Mouse (Mus musculus) forebrain, embryonic 16.5 days (tissue): ENCODE measurements around the gene Ccdc162. TPM values are rescaled to one million over a fixed set of nuclear protein-coding genes. Genes with fewer than 3 reads are reported as not detected.
A peak's percentile ranks its signal among the peaks of the same experiment; 100 is the strongest.

Experiments used
- ATAC-seq: fragments of 200-750 bp; cut with Nextera tagmentation; 2 replicates; pipeline ENCODE4 v1.8.0; 2017; ENCODE audit warnings: mild to moderate bottlenecking, moderate library complexity
- H3K27ac ChIP-seq: fragments of 300-500 bp; sonication (generic); 2 replicates; pipeline ENCODE4 v1.5.1; 2014; ENCODE audit warnings: low read length, control low read depth
- H3K27me3 ChIP-seq: fragments of 300-500 bp; sonication (generic); replicated peaks from 2 replicates; pipeline ENCODE4 v1.6.1; 2014; ENCODE audit warnings: low read length; ENCODE audit not compliant: control insufficient read depth, insufficient read depth
- H3K36me3 ChIP-seq: fragments of 300-500 bp; sonication (generic); 2 replicates; pipeline ENCODE4 v1.6.1; 2014; ENCODE audit not compliant: control insufficient read depth, insufficient read depth
- H3K4me1 ChIP-seq: fragments of 300-500 bp; sonication (generic); replicated peaks from 2 replicates; pipeline ENCODE4 v1.6.1; 2014; ENCODE audit warnings: low read length; ENCODE audit not compliant: control insufficient read depth, insufficient read depth
- H3K4me2 ChIP-seq: fragments of 300-500 bp; sonication (generic); 2 replicates; pipeline ENCODE4 v1.6.1; 2014; ENCODE audit warnings: mild to moderate bottlenecking, low read length, control low read depth
- H3K4me3 ChIP-seq: fragments of 300-500 bp; sonication (generic); replicated peaks from 2 replicates; pipeline ENCODE4 v1.5.1; 2014; ENCODE audit warnings: mild to moderate bottlenecking, low read length, control low read depth
- H3K9ac ChIP-seq: fragments of 300-500 bp; sonication (generic); replicated peaks from 2 replicates; pipeline ENCODE4 v1.6.1; 2014; ENCODE audit warnings: low read depth, low read length, control low read depth
- H3K9me3 ChIP-seq: fragments of 300-500 bp; sonication (generic); 2 replicates; pipeline ENCODE4 v1.6.1; 2016; ENCODE audit warnings: low read length; ENCODE audit not compliant: control insufficient read depth
- WGBS: fragments of 180-500 bp; shearing (Covaris S2); extraction: QIAGEN DNeasy Blood & Tissue Kit; methylation state at CpG from one replicate; pipeline ENCODE4 v1.1.7; 2014; 5-methylcytosine and 5-hydroxymethylcytosine counted together
- polyA plus RNA-seq: library from polyadenylated mRNA; unstranded; fragments of >200 nt; fragmentation: Nextera tagmentation; extraction: Ambion mirVana; gene quantifications from 2 replicates; pipeline ENCODE4 v1.2.1, GENCODE M21; 2015

The Ccdc162 gene
- polyA plus RNA-seq, 1 experiment from 2014 or later: 0.44 TPM

GRCm38 (mm10) chr10:41558401-41558800 lies 158.0 kb downstream of the Ccdc162 start:
- H3K9me3 ChIP-seq: peaks cover 5% of the 10 kb centered on the region; the same call in 1 of the 2 replicates
- no peak for ATAC-seq

GRCm38 (mm10) chr10:41555081-41555480 lies 161.4 kb downstream of the Ccdc162 start:
- no peaks in the 10 kb centered on the region for H3K36me3 ChIP-seq
- no peak for ATAC-seq
- H3K27ac ChIP-seq: no peak overlapping the region
- no peak overlapping the region for H3K4me3 ChIP-seq
- peaks cover 6% of the 10 kb centered on the region for H3K4me1 ChIP-seq
- WGBS: 84% methylated on average over 3 of the region's 3 CpGs
- no peaks in the 10 kb centered on the region; the same call in 1 of the 2 replicates for H3K9me3 ChIP-seq
- no peaks in the 10 kb centered on the region for H3K27me3 ChIP-seq
- no peak overlapping the region for H3K9ac ChIP-seq
- no peak overlapping the region for H3K4me2 ChIP-seq

More at GRCm38 (mm10) chr10:41558401-41558800, 158.0 kb downstream of the Ccdc162 start:
- Histone ChIP-seq H3K4me3 (no peak overlapping the region), H3K27ac (no peak overlapping the region), H3K36me3 (no peaks in the 10 kb centered on the region), H3K4me2 (no peak overlapping the region), H3K9ac (no peak overlapping the region), H3K27me3 (no peaks in the 10 kb centered on the region), H3K4me1 (peaks cover 2% of the 10 kb centered on the region; the same call in 1 of the 2 replicates)
- WGBS: 97% methylated on average over 1 of the region's 1 CpGs

- Histone ChIP-seq H3K9me3 (peaks cover 5% of the 10 kb centered on the region), H3K4me1 (peaks cover 6% of the 10 kb centered on the region), H3K36me3 (no peaks in the 10 kb centered on the region), H3K4me2 (no peak overlapping the region), H3K9ac (no peak overlapping the region), H3K4me3 (no peak overlapping the region), H3K27ac (no peak overlapping the region), H3K27me3 (no peaks in the 10 kb centered on the region)
- ATAC-seq: no peak
- WGBS: 62% methylated on average over 4 of the region's 4 CpGs
These were observed 162.7 kb downstream of the Ccdc162 start for GRCm38 (mm10) chr10:41553711-41554110.

GRCm38 (mm10) chr10:41552847-41553589 lies 163.4 kb downstream of the Ccdc162 start:
- peaks cover 5% of the 10 kb centered on the region for H3K9me3 ChIP-seq
- WGBS: 25% methylated on average over 14 of the region's 14 CpGs
- no peak overlapping the region for H3K27ac ChIP-seq
- ATAC-seq: peak; percentile 54; the same call in 1 of the 2 replicates
- H3K4me3 ChIP-seq: no peak overlapping the region
- H3K4me1 ChIP-seq: peaks cover 6% of the 10 kb centered on the region
- H3K27me3 ChIP-seq: no peaks in the 10 kb centered on the region
- no peaks in the 10 kb centered on the region for H3K36me3 ChIP-seq
- no peak overlapping the region for H3K9ac ChIP-seq
- H3K4me2 ChIP-seq: no peak overlapping the region

- no peak overlapping the region for H3K9ac ChIP-seq
- H3K4me2 ChIP-seq: no peak overlapping the region
- H3K27me3 ChIP-seq: no peaks in the 10 kb centered on the region
- peaks cover 5% of the 10 kb centered on the region for H3K9me3 ChIP-seq
- 17% methylated on average over 3 of the region's 3 CpGs for WGBS
- no peak overlapping the region for H3K27ac ChIP-seq
- H3K36me3 ChIP-seq: no peaks in the 10 kb centered on the region
- H3K4me3 ChIP-seq: no peak overlapping the region
- ATAC-seq: no peak
- peaks cover 6% of the 10 kb centered on the region for H3K4me1 ChIP-seq
These were observed 164.1 kb downstream of the Ccdc162 start for GRCm38 (mm10) chr10:41552319-41552718.

DNA sequence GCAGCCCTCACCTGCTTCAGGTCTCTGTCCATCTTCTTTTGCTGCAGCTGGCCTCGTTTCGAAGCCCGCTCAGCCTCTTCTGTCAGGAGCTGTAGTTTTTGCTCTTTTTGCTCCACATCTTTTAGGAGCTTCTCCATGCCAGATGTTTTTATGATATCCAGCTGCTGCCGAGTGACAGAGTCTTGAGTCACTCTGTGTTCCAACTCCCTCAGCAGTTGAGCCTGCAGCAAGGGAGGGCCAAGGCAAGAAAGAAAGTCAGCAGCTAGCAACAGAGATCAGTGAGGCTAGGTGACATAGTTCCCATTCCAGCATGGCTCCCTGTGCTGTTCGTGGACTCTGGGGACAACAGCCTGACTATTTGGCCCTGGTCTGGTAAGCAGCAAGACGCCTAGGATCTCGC lies 165.7 kb downstream of the Ccdc162 start:
- H3K9ac ChIP-seq: no peak overlapping the region
- peaks cover 6% of the 10 kb centered on the region for H3K4me1 ChIP-seq
- H3K4me2 ChIP-seq: no peak overlapping the region
- 84% methylated on average over 7 of the region's 7 CpGs for WGBS
- ATAC-seq: no peak
- no peak overlapping the region for H3K27ac ChIP-seq
- no peaks in the 10 kb centered on the region for H3K27me3 ChIP-seq
- peaks cover 5% of the 10 kb centered on the region for H3K9me3 ChIP-seq
- H3K36me3 ChIP-seq: no peaks in the 10 kb centered on the region
- H3K4me3 ChIP-seq: no peak overlapping the region

DNA sequence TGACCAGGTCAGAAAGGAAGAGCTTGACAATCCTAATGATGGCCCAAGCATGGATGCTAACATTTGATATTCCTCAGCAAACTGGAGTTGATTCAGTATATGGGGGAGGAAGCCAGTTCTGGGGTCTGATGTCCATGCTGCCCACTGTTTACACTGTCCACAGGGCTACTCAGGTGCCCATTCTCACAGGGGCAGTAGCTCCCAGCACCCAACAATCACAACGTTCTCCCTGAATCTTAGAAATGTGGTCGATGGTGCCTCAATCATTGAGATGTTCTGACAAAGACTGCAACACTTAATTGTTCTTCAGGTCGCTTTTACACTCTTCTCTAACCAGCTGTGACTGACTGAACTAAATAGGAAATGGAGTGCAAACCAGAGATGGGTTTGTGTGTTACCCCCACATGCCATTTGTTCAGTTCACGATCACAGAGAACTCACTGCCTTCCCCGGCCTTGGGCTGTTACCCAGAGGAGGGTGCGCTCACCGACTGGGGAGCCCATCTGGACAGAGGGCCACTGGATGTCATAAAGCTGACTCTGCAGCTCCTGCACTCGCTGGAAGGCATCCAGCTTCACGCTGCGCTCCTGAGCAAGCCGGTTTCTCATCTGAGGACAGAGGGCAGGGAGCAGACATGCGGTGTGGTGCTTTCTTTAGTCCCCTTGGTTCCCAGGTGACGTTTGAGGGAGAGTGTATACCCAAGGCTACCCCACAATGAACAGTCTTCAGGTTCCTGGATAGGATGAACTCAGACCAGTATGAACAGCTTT lies 169.9 kb downstream of the Ccdc162 start:
- Histone ChIP-seq H3K27ac (no peak overlapping the region), H3K9me3 (peaks cover 5% of the 10 kb centered on the region), H3K9ac (no peak overlapping the region), H3K36me3 (no peaks in the 10 kb centered on the region), H3K4me1 (peaks cover 5% of the 10 kb centered on the region; the same call in 1 of the 2 replicates), H3K4me3 (no peak overlapping the region), H3K4me2 (no peak overlapping the region), H3K27me3 (no peaks in the 10 kb centered on the region)
- ATAC-seq: no peak
- WGBS: 73% methylated on average over 13 of the region's 13 CpGs

- H3K9me3 ChIP-seq: peaks cover 5% of the 10 kb centered on the region
- H3K36me3 ChIP-seq: no peaks in the 10 kb centered on the region
- 64% methylated on average over 7 of the region's 7 CpGs for WGBS
- no peak for ATAC-seq
- H3K4me2 ChIP-seq: no peak overlapping the region
- no peak overlapping the region for H3K27ac ChIP-seq
- H3K4me3 ChIP-seq: no peak overlapping the region
- H3K4me1 ChIP-seq: peaks cover 5% of the 10 kb centered on the region; the same call in 1 of the 2 replicates
- H3K27me3 ChIP-seq: no peaks in the 10 kb centered on the region
- no peak overlapping the region for H3K9ac ChIP-seq
These were observed 171.1 kb downstream of the Ccdc162 start for GRCm38 (mm10) chr10:41545224-41545755.

DNA sequence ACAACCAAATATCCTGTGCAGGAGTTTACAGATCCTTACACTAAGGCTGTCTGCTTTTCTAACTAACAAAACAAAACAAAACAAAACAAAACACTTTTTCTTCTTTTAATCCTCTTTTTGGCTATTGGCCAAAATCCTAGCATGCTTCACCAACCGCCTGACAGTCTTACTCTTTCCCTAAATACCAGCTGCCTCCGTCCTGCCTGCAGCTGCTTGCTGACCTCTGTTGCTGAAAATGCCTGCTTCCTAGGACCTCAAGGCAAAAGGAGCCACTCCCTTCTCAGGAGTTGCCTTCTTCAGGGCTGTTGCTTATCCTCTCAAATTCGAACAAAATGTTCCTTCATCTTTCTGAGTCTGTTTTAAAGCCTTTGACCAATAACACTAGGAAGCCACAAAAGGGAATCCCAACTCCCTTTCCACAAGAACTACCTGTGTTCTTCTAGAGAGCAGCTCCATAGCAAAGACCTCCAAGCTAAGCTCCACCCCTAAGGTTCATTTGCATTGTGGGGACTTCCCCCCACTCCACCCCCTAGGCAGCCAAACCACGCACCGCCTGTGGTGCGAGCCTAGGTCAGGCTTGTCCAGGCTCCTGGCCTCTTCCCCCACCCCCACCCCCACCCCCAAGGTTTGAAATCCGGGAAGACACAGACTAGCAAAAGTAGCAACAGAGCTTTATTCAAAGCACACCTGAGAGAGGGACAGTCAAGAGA lies 171.8 kb downstream of the Ccdc162 start:
- H3K27me3 ChIP-seq: no peaks in the 10 kb centered on the region
- 2% methylated on average over 7 of the region's 7 CpGs for WGBS
- H3K9ac ChIP-seq: no peak overlapping the region
- peaks cover 5% of the 10 kb centered on the region for H3K9me3 ChIP-seq
- peaks cover 5% of the 10 kb centered on the region; the same call in 1 of the 2 replicates for H3K4me1 ChIP-seq
- no peak overlapping the region for H3K27ac ChIP-seq
- ATAC-seq: no peak
- no peak overlapping the region for H3K4me3 ChIP-seq
- no peak overlapping the region for H3K4me2 ChIP-seq
- H3K36me3 ChIP-seq: no peaks in the 10 kb centered on the region
